Mouse (Mus musculus) heart, postnatal 0 days (tissue): Measurements from ENCODE around the gene Tacr2.

Source experiments
- CTCF ChIP-seq: IDR thresholded peaks from 2 replicates; pipeline ENCODE4 v1.5.1; 2016; ENCODE audit warnings: antibody characterized with exemption, control low read depth, low read depth
- EP300 ChIP-seq: IDR thresholded peaks from 2 replicates; pipeline ENCODE4 v1.6.1; 2016; ENCODE audit warnings: antibody characterized with exemption, low read depth

DNA sequence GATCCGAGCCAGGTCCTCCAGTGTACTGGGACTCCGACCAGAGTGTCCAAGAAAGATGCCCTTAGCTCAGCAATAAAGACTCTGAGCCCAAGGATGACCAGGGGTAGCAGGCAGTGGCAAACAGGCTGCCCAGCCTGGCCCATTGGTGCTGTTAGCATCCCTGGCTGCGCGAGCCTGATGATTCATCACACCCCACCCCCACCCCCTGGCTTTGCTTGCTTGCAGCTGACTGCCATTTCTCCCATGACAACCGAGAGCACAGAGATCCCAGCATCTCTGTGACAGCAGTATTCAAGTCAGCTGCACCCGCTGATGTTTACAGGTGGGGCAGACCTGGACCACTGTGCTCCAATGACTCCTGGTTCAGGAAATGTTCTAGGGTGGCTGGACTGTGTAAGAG, 49.7 kb upstream of the Tacr2 start:
- TF ChIP-seq CTCF = no peak
- no peak for TF ChIP-seq EP300
